Mouse (Mus musculus) lung, embryonic 14.5 days (tissue): ENCODE results near the gene Wwox. TPM values are rescaled to one million over a fixed set of nuclear protein-coding genes. Genes with fewer than 3 reads are reported as not detected.

Source experiments
- ATAC-seq: fragments of 200-750 bp; cut with Nextera tagmentation; 2 replicates; pipeline ENCODE4 v1.8.0; 2017; ENCODE audit warnings: mild to moderate bottlenecking, moderate TSS enrichment, moderate library complexity; ENCODE audit not compliant: insufficient read depth
- DNase-seq: peaks from one replicate; pipeline ENCODE4 v3.0.0-alpha.2; 2015
- H3K27ac ChIP-seq: fragments of 300-500 bp; sonication (generic); 2 replicates; pipeline ENCODE4 v1.5.1; 2014; ENCODE audit warnings: low read depth, mild to moderate bottlenecking, moderate library complexity
- H3K27me3 ChIP-seq: fragments of 300-500 bp; sonication (generic); 2 replicates; pipeline ENCODE4 v1.6.1; 2014; ENCODE audit warnings: low read length, control low read depth; ENCODE audit not compliant: insufficient read depth
- H3K36me3 ChIP-seq: fragments of 300-500 bp; sonication (generic); 2 replicates; pipeline ENCODE4 v1.6.1; 2014; ENCODE audit warnings: control low read depth; ENCODE audit not compliant: insufficient read depth
- H3K4me1 ChIP-seq: fragments of 300-500 bp; sonication (generic); 2 replicates; pipeline ENCODE4 v1.6.1; 2014; ENCODE audit warnings: antibody characterized with exemption, control low read depth; ENCODE audit not compliant: insufficient read depth
- H3K4me2 ChIP-seq: fragments of 300-500 bp; sonication (generic); 2 replicates; pipeline ENCODE4 v1.6.1; 2014; ENCODE audit warnings: mild to moderate bottlenecking
- H3K4me3 ChIP-seq: fragments of 300-500 bp; sonication (generic); 2 replicates; pipeline ENCODE4 v1.5.1; 2014; ENCODE audit warnings: low read depth, low read length
- H3K9ac ChIP-seq: fragments of 300-500 bp; sonication (generic); 2 replicates; pipeline ENCODE4 v1.6.1; 2014
- H3K9me3 ChIP-seq: fragments of 300-500 bp; sonication (generic); 2 replicates; pipeline ENCODE4 v1.6.1; 2016; ENCODE audit warnings: low read depth, low read length, control low read depth
- CTCF ChIP-seq: IDR thresholded peaks from 2 replicates; pipeline ENCODE4 v1.5.1; 2016; ENCODE audit warnings: antibody characterized with exemption, low read depth
- WGBS: fragments of 180-500 bp; shearing (Covaris S2); extraction: QIAGEN DNeasy Blood & Tissue Kit; methylation state at CpG from one replicate; pipeline ENCODE4 v1.1.7; 2014; 5-methylcytosine and 5-hydroxymethylcytosine counted together
- polyA plus RNA-seq: library from polyadenylated mRNA; unstranded; fragments of >200 nt; fragmentation: Nextera tagmentation; extraction: Ambion mirVana; gene quantifications from 2 replicates; pipeline ENCODE4 v1.2.1, GENCODE M21; 2014

Gene Wwox
- polyA plus RNA-seq, 1 experiment from 2014 or later, result 16.1 TPM

DNA sequence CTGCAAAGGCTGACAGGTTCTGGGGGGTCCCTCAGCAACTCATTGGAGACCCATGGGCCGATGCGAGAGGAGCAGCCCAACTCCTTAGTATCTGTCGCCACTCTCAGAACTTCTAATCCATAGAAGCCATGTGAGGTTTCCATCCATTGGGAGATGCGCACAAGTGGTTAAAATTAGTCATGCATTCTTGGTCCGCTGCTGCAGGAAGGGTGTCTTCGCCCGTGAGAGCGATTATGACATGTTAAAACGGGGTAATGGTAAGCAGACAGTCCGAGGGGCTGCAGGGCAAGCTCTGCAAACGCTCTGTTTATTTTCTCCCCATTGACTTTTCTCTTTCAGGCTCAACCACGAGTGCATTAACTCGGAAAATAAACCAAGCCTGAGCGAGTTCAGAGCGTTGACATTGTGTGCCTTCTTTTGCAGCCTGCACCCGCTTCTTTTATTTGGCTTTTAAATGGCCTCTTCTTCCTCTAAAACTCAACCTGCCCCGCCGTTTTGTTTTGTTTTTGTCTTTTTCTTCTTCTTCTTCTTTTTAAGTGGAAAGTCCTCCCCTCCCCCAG lies 492.7 kb downstream of the Wwox start:
- 25% methylated on average over 18 of the region's 18 CpGs for WGBS
- no peak for TF ChIP-seq CTCF
- DNase-seq, result no peak
- peaks cover 6% of the 10 kb centered on the region; the same call in 1 of the 2 replicates for H3K4me1 ChIP-seq
- H3K9me3 ChIP-seq, result no peaks in the 10 kb centered on the region
- H3K4me2 ChIP-seq, result peak overlapping the region; percentile 41
- H3K27me3 ChIP-seq, result no peaks in the 10 kb centered on the region
- no peak overlapping the region for H3K27ac ChIP-seq
- no peak for ATAC-seq
- H3K9ac ChIP-seq, result no peak overlapping the region
- H3K36me3 ChIP-seq, result no peaks in the 10 kb centered on the region
- no peak overlapping the region for H3K4me3 ChIP-seq

DNA sequence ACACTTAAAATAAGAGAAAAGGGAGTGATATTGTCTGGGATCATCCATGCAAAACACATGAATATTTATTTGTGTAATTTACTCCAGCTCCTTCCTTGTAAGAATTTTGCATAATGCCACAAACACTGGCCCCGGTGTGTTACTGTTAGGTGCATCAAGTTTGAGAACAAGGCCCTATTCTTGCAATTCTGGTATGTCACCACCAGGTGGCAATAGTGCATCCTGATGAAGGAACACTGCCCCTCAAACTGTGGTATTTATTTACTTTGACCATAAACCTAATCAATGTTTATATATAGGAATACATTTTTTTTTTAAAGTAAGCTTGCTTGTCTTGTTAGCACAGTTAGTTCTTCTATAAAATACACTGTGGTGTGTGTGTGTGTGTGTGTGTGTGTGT lies 493.8 kb downstream of the Wwox start:
- no peaks in the 10 kb centered on the region for H3K9me3 ChIP-seq
- H3K27me3 ChIP-seq, result no peaks in the 10 kb centered on the region
- DNase-seq (peak; percentile 70), ATAC-seq (no peak)
- H3K9ac ChIP-seq, result no peak overlapping the region
- peaks cover 6% of the 10 kb centered on the region; the same call in 1 of the 2 replicates for H3K4me1 ChIP-seq
- H3K27ac ChIP-seq, result no peak overlapping the region
- no peak overlapping the region for H3K4me2 ChIP-seq
- 87% methylated on average over 1 of the region's 1 CpGs for WGBS
- no peak overlapping the region for H3K4me3 ChIP-seq
- H3K36me3 ChIP-seq, result no peaks in the 10 kb centered on the region
- TF ChIP-seq CTCF, result peak; percentile 73

GRCm38 (mm10) chr8:114936887-114937286 lies 497.4 kb downstream of the Wwox start:
- H3K4me1 ChIP-seq, result peaks cover 5% of the 10 kb centered on the region; the same call in 1 of the 2 replicates
- H3K36me3 ChIP-seq, result no peaks in the 10 kb centered on the region
- no peak overlapping the region for H3K4me2 ChIP-seq
- no peaks in the 10 kb centered on the region for H3K27me3 ChIP-seq
- H3K4me3 ChIP-seq, result no peak overlapping the region
- H3K9me3 ChIP-seq, result no peaks in the 10 kb centered on the region
- ATAC-seq (no peak), DNase-seq (no peak)
- no peak overlapping the region for H3K27ac ChIP-seq
- WGBS, result 31% methylated on average over 10 of the region's 10 CpGs
- no peak for TF ChIP-seq CTCF
- no peak overlapping the region for H3K9ac ChIP-seq

DNA sequence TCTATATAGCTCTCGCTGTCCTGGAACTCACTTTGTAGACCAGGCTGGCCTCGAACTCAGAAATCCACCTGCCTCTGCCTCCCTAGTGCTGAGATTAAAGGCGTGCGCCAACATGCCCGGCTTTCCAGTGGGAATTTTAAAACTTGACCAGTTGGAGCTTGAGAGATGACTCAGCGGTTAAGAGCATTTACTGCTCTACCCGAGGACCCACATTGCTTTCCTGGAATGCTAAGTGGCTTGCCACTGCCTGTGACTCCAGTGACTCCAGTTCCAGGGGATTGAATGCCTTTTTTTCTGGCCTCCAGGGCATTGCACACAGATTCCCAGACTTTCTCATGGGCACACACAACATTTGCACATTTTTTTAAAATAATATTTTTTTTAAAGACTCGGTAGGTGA lies 499.9 kb downstream of the Wwox start:
- ATAC-seq, result no peak
- DNase-seq, result no peak
- Histone ChIP-seq H3K9ac (no peak overlapping the region), H3K27ac (no peak overlapping the region), H3K4me2 (no peak overlapping the region), H3K36me3 (no peaks in the 10 kb centered on the region), H3K27me3 (no peaks in the 10 kb centered on the region), H3K4me3 (no peak overlapping the region), H3K9me3 (no peaks in the 10 kb centered on the region), H3K4me1 (no peaks in the 10 kb centered on the region)
- WGBS, result 80% methylated on average over 8 of the region's 8 CpGs
- TF ChIP-seq CTCF, result no peak

DNA sequence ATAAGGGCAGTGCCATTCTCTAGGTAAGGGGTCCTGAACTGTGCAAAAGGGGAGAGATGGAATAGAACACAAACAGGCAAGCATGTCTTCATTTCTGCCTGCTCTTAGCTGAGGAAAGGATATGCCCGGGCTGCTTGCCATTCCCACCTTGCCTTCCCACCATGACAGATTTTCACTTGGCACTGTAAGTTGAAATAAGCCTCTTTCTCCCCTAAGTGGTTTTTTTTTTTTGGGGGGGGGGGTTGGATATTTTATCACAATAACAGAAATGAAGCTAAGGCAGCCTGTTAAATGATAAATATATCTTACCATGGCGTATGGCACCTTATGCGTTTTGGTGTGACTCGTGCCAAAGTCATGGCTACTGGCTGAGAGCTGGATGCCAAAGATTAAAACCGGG lies 501.6 kb downstream of the Wwox start:
- H3K27ac ChIP-seq, result no peak overlapping the region
- DNase-seq (no peak), ATAC-seq (no peak)
- no peak overlapping the region for H3K4me2 ChIP-seq
- H3K9ac ChIP-seq, result no peak overlapping the region
- no peaks in the 10 kb centered on the region for H3K4me1 ChIP-seq
- H3K27me3 ChIP-seq, result no peaks in the 10 kb centered on the region
- no peaks in the 10 kb centered on the region for H3K9me3 ChIP-seq
- TF ChIP-seq CTCF, result no peak
- 83% methylated on average over 5 of the region's 5 CpGs for WGBS
- no peak overlapping the region for H3K4me3 ChIP-seq
- H3K36me3 ChIP-seq, result no peaks in the 10 kb centered on the region

DNA sequence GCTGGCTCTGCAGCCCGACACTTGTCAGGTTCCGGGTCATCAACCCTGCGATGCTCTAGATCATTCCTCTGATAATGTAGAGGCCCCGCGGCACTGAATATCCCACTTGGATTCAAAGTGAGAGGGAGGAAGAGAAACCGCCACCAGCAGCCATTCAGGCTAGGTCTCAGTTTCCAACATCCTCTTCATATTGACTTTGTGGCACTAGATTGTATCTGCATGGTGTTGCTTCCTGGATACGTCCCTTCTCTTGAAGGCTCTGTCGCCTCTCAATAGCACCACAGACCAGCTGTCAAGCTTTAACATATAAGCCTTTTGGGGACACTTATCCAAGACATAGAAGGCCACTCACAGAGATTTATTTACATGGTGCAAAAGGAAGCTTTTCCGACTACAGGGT lies 502.2 kb downstream of the Wwox start:
- WGBS, result 66% methylated on average over 9 of the region's 9 CpGs
- Histone ChIP-seq H3K27me3 (no peaks in the 10 kb centered on the region), H3K9me3 (no peaks in the 10 kb centered on the region), H3K4me3 (no peak overlapping the region), H3K4me1 (no peaks in the 10 kb centered on the region), H3K27ac (no peak overlapping the region), H3K4me2 (no peak overlapping the region), H3K9ac (no peak overlapping the region), H3K36me3 (no peaks in the 10 kb centered on the region)
- TF ChIP-seq CTCF, result no peak
- no peak for DNase-seq
- no peak for ATAC-seq

DNA sequence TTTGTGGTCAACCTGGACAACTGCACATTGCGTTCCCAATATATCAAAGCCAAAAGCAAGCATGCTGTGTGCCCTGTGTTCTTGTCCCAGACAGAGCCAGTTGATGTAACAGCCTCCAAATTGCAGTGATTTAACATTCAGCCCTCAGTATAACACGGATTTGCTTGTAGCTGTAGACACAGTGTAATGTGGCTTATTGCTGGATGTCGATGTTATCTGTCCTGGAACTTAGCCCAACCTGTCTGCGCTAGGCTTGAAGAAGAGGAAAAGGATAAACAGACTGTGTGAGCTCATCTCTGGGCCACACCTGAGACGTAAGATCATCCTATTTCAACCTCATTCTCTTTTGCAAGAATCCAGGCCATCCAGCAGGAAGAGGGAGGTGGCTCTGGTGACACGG lies 508.5 kb downstream of the Wwox start:
- Histone ChIP-seq H3K9ac (no peak overlapping the region), H3K4me1 (no peaks in the 10 kb centered on the region), H3K27me3 (no peaks in the 10 kb centered on the region), H3K4me2 (no peak overlapping the region), H3K9me3 (no peaks in the 10 kb centered on the region), H3K36me3 (no peaks in the 10 kb centered on the region), H3K27ac (no peak overlapping the region), H3K4me3 (no peak overlapping the region)
- WGBS, result 59% methylated on average over 6 of the region's 6 CpGs
- ATAC-seq (no peak), DNase-seq (no peak)
- no peak for TF ChIP-seq CTCF
